Mouse (Mus musculus) cerebellum, adult 11 months (tissue): ENCODE measurements around the gene Dhcr24.

Source experiments
- DNase-seq: peaks from one replicate; pipeline ENCODE4 v3.0.0; 2022

Dhcr24 gene

GRCm38 (mm10) chr4:106560213-106560845 is 509 bp upstream of the Dhcr24 start:
- no peak for DNase-seq

- DNase-seq = no peak
These were observed 1.2 kb downstream of the Dhcr24 start for GRCm38 (mm10) chr4:106562006-106562405.

- DNase-seq = no peak
These were observed 2.3 kb downstream of the Dhcr24 start for GRCm38 (mm10) chr4:106562837-106563790.

GRCm38 (mm10) chr4:106564161-106564560 is 3.3 kb downstream of the Dhcr24 start:
- no peak for DNase-seq

- DNase-seq = no peak
These were observed 8.8 kb downstream of the Dhcr24 start for GRCm38 (mm10) chr4:106569680-106570079.

GRCm38 (mm10) chr4:106571081-106571724 is 10.4 kb downstream of the Dhcr24 start:
- peak; percentile 25 for DNase-seq

- DNase-seq = no peak
These were observed 14.2 kb downstream of the Dhcr24 start for GRCm38 (mm10) chr4:106575022-106575421.

- DNase-seq = no peak
These were observed 16.7 kb downstream of the Dhcr24 start for GRCm38 (mm10) chr4:106577511-106577910.

GRCm38 (mm10) chr4:106581176-106581864 is 20.5 kb downstream of the Dhcr24 start:
- no peak for DNase-seq

- no peak for DNase-seq
These were observed 21.0 kb downstream of the Dhcr24 start for GRCm38 (mm10) chr4:106581865-106582204.

- no peak for DNase-seq
These were observed 21.8 kb downstream of the Dhcr24 start for GRCm38 (mm10) chr4:106582428-106583153.

GRCm38 (mm10) chr4:106584665-106585064 is 23.8 kb downstream of the Dhcr24 start:
- no peak for DNase-seq

- no peak for DNase-seq
These were observed 26.2 kb downstream of the Dhcr24 start for GRCm38 (mm10) chr4:106587075-106587474.

GRCm38 (mm10) chr4:106590142-106590541 is 29.3 kb downstream of the Dhcr24 start:
- DNase-seq = no peak

- DNase-seq = no peak
These were observed 30.0 kb downstream of the Dhcr24 start for GRCm38 (mm10) chr4:106590871-106591270.

- no peak for DNase-seq
These were observed 32.8 kb downstream of the Dhcr24 start for GRCm38 (mm10) chr4:106593636-106594035.

- no peak for DNase-seq
These were observed 35.4 kb downstream of the Dhcr24 start for GRCm38 (mm10) chr4:106596200-106596599.

- no peak for DNase-seq
These were observed 36.2 kb downstream of the Dhcr24 start for GRCm38 (mm10) chr4:106597055-106597454.

GRCm38 (mm10) chr4:106597741-106598140 is 36.9 kb downstream of the Dhcr24 start:
- DNase-seq = no peak

GRCm38 (mm10) chr4:106599415-106599814 is 38.6 kb downstream of the Dhcr24 start:
- no peak for DNase-seq

GRCm38 (mm10) chr4:106600770-106601169 is 39.9 kb downstream of the Dhcr24 start:
- DNase-seq = no peak
